Mouse (Mus musculus) neutrophil, adult 5-6 weeks (primary cell): ENCODE data around the gene Pold2. TPM values are rescaled to one million over a fixed set of nuclear protein-coding genes. Genes with fewer than 3 reads are reported as not detected.

Experiments used
- ATAC-seq: fragments of 151-379, 151-347 bp; 2 replicates; pipeline ENCODE4 v1.8.0; 2017; ENCODE audit warnings: mild to moderate bottlenecking, moderate TSS enrichment; ENCODE audit not compliant: insufficient number of reproducible peaks, poor library complexity, low FRiP score, severe bottlenecking; ENCODE audit errors: extremely low read depth
- total RNA-seq: library from RNA; stranded (forward); fragments of 200-1000 nt; gene quantifications from 2 replicates; pipeline ENCODE4 v1.2.3, GENCODE M21; 2017

The Pold2 gene
- total RNA-seq, 1 experiment from 2014 or later, result 9.8 TPM

- peak; percentile 77 for ATAC-seq
Observed at GRCm38 (mm10) chr11:5837251-5838246, 40.5 kb downstream of the Pold2 start, which contains the start of gene Polm. TSS of gene Polm (minus strand) at chr11:5838016.

GRCm38 (mm10) chr11:5836126-5836525 is 42.0 kb downstream of the Pold2 start:
- ATAC-seq, result no peak

DNA sequence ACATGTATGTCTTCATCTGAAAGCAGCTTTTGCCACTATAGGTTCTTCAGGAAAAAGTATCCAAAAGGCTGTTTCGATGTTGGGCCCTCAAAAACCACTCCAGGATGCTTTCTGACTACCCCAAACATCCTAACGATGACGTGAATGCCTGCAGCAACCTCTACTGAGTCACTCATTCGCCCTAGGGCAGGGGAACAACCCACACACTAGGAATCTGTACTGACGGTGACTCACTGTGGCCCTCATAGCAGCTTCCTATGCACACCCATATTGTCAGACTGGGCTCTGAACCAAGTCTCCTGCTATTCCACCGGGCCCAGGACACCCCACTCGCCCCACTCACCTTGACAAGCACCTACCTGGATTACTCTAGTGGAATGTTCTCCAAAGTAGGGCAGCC is 43.0 kb downstream of the Pold2 start:
- no peak for ATAC-seq

DNA sequence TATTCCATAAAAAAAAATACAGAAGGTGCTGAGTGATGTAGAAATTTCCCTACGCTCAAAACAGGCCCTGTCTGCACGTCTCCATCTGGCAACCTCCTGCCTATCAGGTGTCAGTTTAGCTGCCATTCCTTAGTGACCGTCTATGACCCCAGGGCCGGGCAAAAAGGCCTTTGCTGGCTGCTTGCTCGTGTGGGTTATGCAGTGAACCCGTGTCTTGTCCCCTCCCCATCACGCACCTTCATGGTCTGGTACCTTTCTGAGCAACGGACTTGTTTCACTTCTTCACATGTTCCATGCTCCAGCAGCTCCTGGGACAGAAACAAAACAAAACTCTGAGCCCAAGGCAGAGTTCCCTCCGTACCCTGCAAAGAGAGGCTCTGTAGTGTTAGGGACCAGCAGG is 43.6 kb downstream of the Pold2 start:
- ATAC-seq, result no peak

- ATAC-seq, result 0 out of 2 replicates have a peak, but pooled peaks have one; percentile 18
Observed at GRCm38 (mm10) chr11:5829327-5829726, 48.8 kb downstream of the Pold2 start.

DNA sequence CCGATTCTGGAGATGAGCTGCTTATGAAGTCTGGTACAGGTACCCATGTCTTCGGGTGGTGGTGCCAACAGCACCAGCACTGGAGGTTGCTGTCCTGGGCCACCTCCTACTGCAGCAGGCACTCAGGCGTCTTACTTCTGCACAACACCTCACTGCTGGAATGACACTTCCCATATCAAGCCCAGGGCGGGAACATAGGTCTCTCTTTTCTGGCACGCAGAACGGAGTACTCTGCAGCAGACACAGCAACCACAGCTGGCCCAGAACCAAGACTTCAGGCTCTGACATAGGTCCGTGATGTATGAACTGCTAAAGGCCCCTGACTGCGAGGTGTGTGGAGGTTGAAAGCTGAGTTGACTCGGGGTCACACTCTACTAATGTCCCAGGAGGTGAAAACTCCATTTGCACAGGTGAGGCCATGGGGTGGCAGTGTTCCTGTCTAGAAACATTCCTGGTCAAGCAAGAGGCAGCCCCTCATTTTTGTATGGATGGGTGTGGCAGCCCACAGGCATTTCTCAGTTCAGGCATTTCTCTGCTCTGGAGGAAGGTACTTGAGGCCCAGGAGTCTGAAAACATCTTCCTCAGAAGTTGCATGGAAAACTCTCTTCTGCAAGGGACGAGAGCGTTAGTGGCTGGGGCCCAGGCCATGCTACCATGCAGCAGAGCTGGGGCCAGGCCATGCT is 49.4 kb downstream of the Pold2 start:
- no peak for ATAC-seq

GRCm38 (mm10) chr11:5827931-5828330 is 50.2 kb downstream of the Pold2 start:
- ATAC-seq, result no peak

- ATAC-seq, result no peak
Observed at GRCm38 (mm10) chr11:5825432-5825831, 52.7 kb downstream of the Pold2 start.

Other genes with a start within 250 kb of the Pold2 start
- 29.9 and 38.4 TPM in 2 replicates for gene Mrps24, start 162.6 kb downstream of the Pold2 start, total RNA-seq
- gene Urgcp, start 115.9 kb downstream of the Pold2 start, total RNA-seq, result 6.8 and 7.2 TPM in 2 replicates
- gene Dbnl, start 89.8 kb downstream of the Pold2 start, total RNA-seq, result 166 and 167 TPM in 2 replicates
- gene Pgam2, start 74.6 kb downstream of the Pold2 start, total RNA-seq, result 1.3 TPM in 1 of 2 replicates, not detected in the other
- gene Polm, start 40.3 kb downstream of the Pold2 start, total RNA-seq, result 23.3 and 26.3 TPM in 2 replicates
- not detected in 2 replicates for gene Aebp1, start 16.3 kb downstream of the Pold2 start, total RNA-seq
- gene Myl7, start 20.5 kb upstream of the Pold2 start, total RNA-seq, result not detected in 2 replicates
- 0.35 TPM in 1 of 2 replicates, not detected in the other for gene Gck, start 71.8 kb upstream of the Pold2 start, total RNA-seq
- gene Ykt6, start 77.4 kb upstream of the Pold2 start, total RNA-seq, result 47.1 and 54.4 TPM in 2 replicates
- gene Camk2b, start 188.1 kb upstream of the Pold2 start, total RNA-seq, result 1.1 and 2.1 TPM in 2 replicates